15 mouse cellular contexts compared by ENCODE assay signal in the genomic region with DNA sequence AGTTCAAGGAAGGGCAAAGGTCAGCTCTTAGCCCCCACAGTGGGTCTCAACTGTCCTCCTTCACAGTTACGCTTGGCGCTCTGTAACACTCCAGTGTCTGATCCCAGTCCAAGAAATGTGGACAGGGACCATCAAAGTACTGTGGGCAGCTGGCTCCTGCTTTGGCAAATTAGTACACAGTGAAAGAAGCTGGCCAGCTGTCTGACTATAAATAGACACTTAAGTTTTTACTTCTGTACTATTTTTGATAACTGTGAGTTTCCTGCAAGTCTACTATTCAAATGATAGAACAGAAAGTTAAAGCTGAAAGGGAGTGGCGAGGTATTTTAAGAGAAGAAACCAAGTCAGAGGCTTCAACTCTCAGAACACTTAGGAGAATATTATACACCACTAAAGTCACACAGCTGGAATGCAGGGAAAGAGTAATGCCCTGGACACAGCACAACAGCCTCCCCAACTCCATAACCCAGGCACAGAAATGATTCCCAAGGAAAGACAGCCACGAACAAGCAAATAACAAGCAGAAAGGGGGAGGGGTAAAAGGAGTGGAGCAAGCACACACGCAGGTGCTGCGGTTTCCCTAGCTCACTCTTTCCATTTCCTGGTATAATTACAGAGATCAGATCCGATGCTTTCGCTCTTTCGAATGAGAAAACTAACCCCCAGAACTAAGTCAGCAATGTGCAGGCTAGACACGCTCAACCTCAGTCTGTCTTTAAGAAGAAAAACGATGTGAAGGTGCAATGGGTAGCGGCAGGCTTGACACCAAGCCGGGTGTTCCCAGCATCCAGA. TPM values are rescaled to one million over a fixed set of nuclear protein-coding genes. Genes with fewer than 3 reads are reported as not detected.
DNase-seq lines count a peak whose midpoint lies in the region; ATAC-seq and TF ChIP-seq lines count a peak whose summit lies in the region.
"Had no signal": no experiment of that assay in that cellular context is flagged by ENCODE, and none has a peak within 500 bp of the region (broad histone marks: within the 10 kb centered on the region; RNA-seq: fewer than 3 reads in every experiment).

No protein-coding gene starts in this region.

- TF ChIP-seq CTCF in lung, adult 2 months (IDR thresholded peaks at IDR 0.05; ENCODE audit: insufficient read depth, low read length), result no peak
- no peak for TF ChIP-seq CTCF in CH12.LX (conservative IDR thresholded peaks at IDR 0.05 in 1 of 2, IDR thresholded peaks at IDR 0.05 in 1 of 2; ENCODE audit: low read depth in 2 of 2, low read length in 2 of 2)

- ATAC-seq in kidney, embryonic 14.5 days (ENCODE audit: low FRiP score, low TSS enrichment), result no peak

- 68% methylated on average over 13 of the region's 13 CpGs for WGBS in lung, adult 2 months
- 74% methylated on average over 13 of the region's 13 CpGs for WGBS in kidney, embryonic 14.5 days

- dilution Hi-C loops in CH12.LX (cut with MboI; ENCODE audit: extremely low pct_ligation_motif_present, extremely low pct_unique_long_range_greater_than_20kb, low sequenced_read_pairs), result no loop called here

- no peaks in the 10 kb centered on the region for H3K27me3 ChIP-seq in CH12.LX (replicated peaks)
- H3K27me3 ChIP-seq in megakaryocyte, embryonic 14.5 days (replicated peaks), result no peaks in the 10 kb centered on the region
- no peaks in the 10 kb centered on the region for H3K27me3 ChIP-seq in kidney, embryonic 14.5 days (ENCODE audit: control insufficient read depth, insufficient read depth, low read length)
- H3K27me3 ChIP-seq: liver, embryonic 15.5 days; neural tube, embryonic 15.5 days had no signal

- H3K79me2 ChIP-seq in CH12.LX (replicated peaks; ENCODE audit: control insufficient read depth, extremely low read depth, insufficient read depth, poor library complexity, severe bottlenecking), result peaks cover 76% of the 10 kb centered on the region

- peak; percentile 42 for DNase-seq in lung, postnatal 36 days
- no peak for DNase-seq in lung, adult 2 months
- DNase-seq in CH12.LX (ENCODE audit: extremely low read depth), result peak; percentile 91
- peak; percentile 37 for DNase-seq in thymus, postnatal 25 days
- DNase-seq in right cerebral cortex, adult 2 months (ENCODE audit: low spot score in 2 of 2), result no peak
- DNase-seq: cerebellum, adult 2 months; heart, adult 2 months; heart, postnatal 14 days; kidney, postnatal 25 days; left cerebral cortex, postnatal 4 days had no signal

- TF ChIP-seq EP300 in CH12.LX (IDR thresholded peaks at IDR 0.05; ENCODE audit: low read length), result peak; percentile 90

- peaks cover 30 to 69% of the 10 kb centered on the region in 2 experiments for H3K36me3 ChIP-seq in CH12.LX (replicated peaks in 1 of 2; ENCODE audit: control insufficient read depth in 1 of 2, insufficient read depth in 1 of 2, low read length in 1 of 2)
- peaks cover 86% of the 10 kb centered on the region for H3K36me3 ChIP-seq in megakaryocyte, embryonic 14.5 days (replicated peaks; ENCODE audit: low read length)
- H3K36me3 ChIP-seq in kidney, embryonic 14.5 days (ENCODE audit: control insufficient read depth, insufficient read depth, low read length), result peaks cover 8% of the 10 kb centered on the region; the same call in 1 of the 2 replicates

- no peak overlapping the region for H3K4me3 ChIP-seq in lung, adult 2 months (replicated peaks; ENCODE audit: extremely low read depth, low read depth, low read length)
- H3K4me3 ChIP-seq in CH12.LX (replicated peaks in 1 of 3; ENCODE audit: low read depth in 2 of 3, low read length in 2 of 3, poor library complexity in 1 of 3), result peak overlapping the region in 2 of 3 experiments; percentile 26 to 43
- peak overlapping the region; percentile 50 for H3K4me3 ChIP-seq in megakaryocyte, embryonic 14.5 days (replicated peaks)
- H3K4me3 ChIP-seq in kidney, embryonic 14.5 days (ENCODE audit: low read length), result no peak overlapping the region
- H3K4me3 ChIP-seq: heart, adult 2 months; liver, embryonic 15.5 days; neural tube, embryonic 15.5 days had no signal

- no peaks in the 10 kb centered on the region for H3K9me3 ChIP-seq in CH12.LX (replicated peaks; ENCODE audit: low read length)
- H3K9me3 ChIP-seq in megakaryocyte, embryonic 14.5 days, result no peaks in the 10 kb centered on the region
- H3K9me3 ChIP-seq in kidney, embryonic 14.5 days (ENCODE audit: control insufficient read depth, low read length), result no peaks in the 10 kb centered on the region
- H3K9me3 ChIP-seq: G1E; liver, embryonic 15.5 days; neural tube, embryonic 15.5 days had no signal

- no peak for TF ChIP-seq POLR2A in lung, adult 2 months (IDR thresholded peaks at IDR 0.05; ENCODE audit: borderline replicate concordance, extremely low read depth, low read depth, low read length)
- no peak; the same call in 1 of the 2 replicates for TF ChIP-seq POLR2A in CH12.LX (IDR thresholded peaks at IDR 0.05; ENCODE audit: low read depth, low read length)

- TF ChIP-seq RAD21 in CH12.LX (IDR thresholded peaks at IDR 0.05; ENCODE audit: low read depth, low read length), result no peak; the same call in 1 of the 2 replicates

- peak overlapping the region; percentile 91 for H3K4me2 ChIP-seq in CH12.LX (ENCODE audit: insufficient read depth, low read depth, poor library complexity, severe bottlenecking)
- H3K4me2 ChIP-seq in kidney, embryonic 14.5 days (replicated peaks; ENCODE audit: low read depth, low read length), result no peak overlapping the region
- H3K4me2 ChIP-seq: liver, embryonic 15.5 days; neural tube, embryonic 15.5 days had no signal

- H3K4me1 ChIP-seq in lung, adult 2 months (ENCODE audit: control insufficient read depth, insufficient read depth, low read length), result peaks cover 4% of the 10 kb centered on the region; the same call in 1 of the 2 replicates
- H3K4me1 ChIP-seq in CH12.LX (ENCODE audit: control insufficient read depth in 1 of 2, insufficient read depth in 2 of 2), result peaks cover 28 to 93% of the 10 kb centered on the region in 2 experiments
- peaks cover 63% of the 10 kb centered on the region for H3K4me1 ChIP-seq in megakaryocyte, embryonic 14.5 days
- no peaks in the 10 kb centered on the region for H3K4me1 ChIP-seq in kidney, embryonic 14.5 days (ENCODE audit: control insufficient read depth, insufficient read depth, low read length)
- H3K4me1 ChIP-seq: liver, embryonic 15.5 days; neural tube, embryonic 15.5 days had no signal

- in situ Hi-C loops in CH12.LX (cut with MboI; ENCODE audit: low pct_ligation_motif_present, low pct_unique_long_range_greater_than_20kb, low sequenced_read_pairs), result no loop called here

- H3K27ac ChIP-seq in CH12.LX (ENCODE audit: insufficient read depth, low read depth), result peak overlapping the region; percentile 97
- H3K27ac ChIP-seq in kidney, embryonic 14.5 days (ENCODE audit: low read depth, low read length), result no peak overlapping the region
- H3K27ac ChIP-seq: heart, adult 2 months; liver, embryonic 15.5 days; neural tube, embryonic 15.5 days had no signal

- peak overlapping the region; percentile 40 for H3K9ac ChIP-seq in CH12.LX (ENCODE audit: insufficient read depth, low read depth)
- H3K9ac ChIP-seq in kidney, embryonic 14.5 days (ENCODE audit: low read depth, low read length), result no peak overlapping the region
- H3K9ac ChIP-seq: liver, embryonic 15.5 days; neural tube, embryonic 15.5 days had no signal

TF ChIP-seq in CH12.LX, 34 proteins besides CTCF, POLR2A, EP300 and RAD21 (continues in another document):
- TF ChIP-seq MEF2A (IDR thresholded peaks at IDR 0.05; ENCODE audit: borderline replicate concordance, low read depth, low read length), result peak; percentile 99
- no peak for TF ChIP-seq ZC3H11A (IDR thresholded peaks at IDR 0.05; ENCODE audit: low read depth, low read length)
- TF ChIP-seq MAFK (IDR thresholded peaks at IDR 0.05; ENCODE audit: insufficient replicate concordance, low read length), result peak; percentile 76; the same call in 1 of the 2 replicates
- no peak for TF ChIP-seq POLR2AphosphoS2 (IDR thresholded peaks at IDR 0.05; ENCODE audit: low read depth, low read length)
- no peak for TF ChIP-seq KAT2A (IDR thresholded peaks at IDR 0.05; ENCODE audit: insufficient replicate concordance, low read length)
- peak; percentile 30; the same call in 1 of the 2 replicates for TF ChIP-seq NELFE (IDR thresholded peaks at IDR 0.05; ENCODE audit: low read depth, low read length)
- no peak for TF ChIP-seq ZKSCAN1 (IDR thresholded peaks at IDR 0.05; ENCODE audit: borderline replicate concordance, low read depth, low read length)
- TF ChIP-seq MAZ (IDR thresholded peaks at IDR 0.05; ENCODE audit: low read depth, low read length), result peak; percentile 57; the same call in 1 of the 2 replicates
- peak; percentile 89 for TF ChIP-seq JUN (IDR thresholded peaks at IDR 0.05; ENCODE audit: insufficient read depth, low read depth, low read length)
- TF ChIP-seq BHLHE40 (IDR thresholded peaks at IDR 0.05; ENCODE audit: low read depth, low read length), result peak; percentile 97
- no peak for TF ChIP-seq USF2 (conservative IDR thresholded peaks at IDR 0.05; ENCODE audit: low read depth, low read length)
- TF ChIP-seq IRF4 (IDR thresholded peaks at IDR 0.05; ENCODE audit: low read depth, low read length), result peak; percentile 80
- no peak for TF ChIP-seq UBTF (IDR thresholded peaks at IDR 0.05; ENCODE audit: low read depth, low read length)
- no peak for TF ChIP-seq GABPA (IDR thresholded peaks at IDR 0.05; ENCODE audit: insufficient replicate concordance, low read depth, low read length)
- TF ChIP-seq MXI1 (IDR thresholded peaks at IDR 0.05; ENCODE audit: low read depth, low read length), result no peak
- no peak for TF ChIP-seq E2F4 (IDR thresholded peaks at IDR 0.05; ENCODE audit: insufficient replicate concordance, low read depth, low read length)
- TF ChIP-seq TCF12 (IDR thresholded peaks at IDR 0.05; ENCODE audit: low read depth, low read length), result peak; percentile 92
- TF ChIP-seq CHD2 (IDR thresholded peaks at IDR 0.05; ENCODE audit: low read length), result peak; percentile 88
- peak; percentile 84 for TF ChIP-seq MYC (IDR thresholded peaks at IDR 0.05; ENCODE audit: low read depth, low read length)

RNA-seq across cellular contexts. Expression of gene Fam3c, which starts 25.7 kb away (rescaled TPM):
- polyA plus RNA-seq in lung, adult 2 months (2012; rRNA removed), result 5.1 and 9.1 TPM in 2 replicates
- total RNA-seq in CH12.LX (2012; rRNA removed) (95.9 and 121 TPM in 2 replicates), CH12.LX (2014; rRNA removed) (61.9 and 68.4 TPM in 2 replicates)
- 155 and 169 TPM in 2 replicates for polyA plus RNA-seq in CH12.LX (2012; ENCODE audit: insufficient read length, low read depth)
- polyA plus RNA-seq in megakaryocyte, embryonic 14.5 days (2012; ENCODE audit: insufficient read depth, low replicate concordance), result 5.6 and 13.5 TPM in 2 replicates
- 44.7 and 61.8 TPM in 2 replicates for polyA plus RNA-seq in kidney, embryonic 14.5 days (2014; fragmentation: Nextera tagmentation; extraction: Ambion mirVana)

RNA-seq across cellular contexts. Expression of gene Wnt16, which starts 42.3 kb away (rescaled TPM):
- polyA plus RNA-seq in lung, adult 2 months (2012; rRNA removed), result 0.19 and 0.54 TPM in 2 replicates
- total RNA-seq in CH12.LX (2012; rRNA removed) (47.4 and 71.1 TPM in 2 replicates), CH12.LX (2014; rRNA removed) (10.9 and 11.2 TPM in 2 replicates)
- 14.4 and 15.9 TPM in 2 replicates for polyA plus RNA-seq in CH12.LX (2012; ENCODE audit: insufficient read length, low read depth)
- 0.20 TPM in 1 of 2 replicates, not detected in the other for polyA plus RNA-seq in megakaryocyte, embryonic 14.5 days (2012; ENCODE audit: insufficient read depth, low replicate concordance)
- polyA plus RNA-seq in kidney, embryonic 14.5 days (2014; fragmentation: Nextera tagmentation; extraction: Ambion mirVana), result 1.0 and 1.2 TPM in 2 replicates
- total RNA-seq: G1E had no signal
- polyA plus RNA-seq: G1E; liver, embryonic 15.5 days had no signal

Comparison
In these comparisons a context has a peak if more than half of its experiments do, and no peak if none do; other contexts are left out.
1. DNase-seq: peak in lung, postnatal 36 days (single experiment), CH12.LX (single experiment) and thymus, postnatal 25 days (single experiment); none in lung, adult 2 months (single experiment) and right cerebral cortex, adult 2 months (0 of 2).
2. H3K4me3 ChIP-seq: peak in CH12.LX (2 of 3) and megakaryocyte, embryonic 14.5 days (single experiment); none in lung, adult 2 months (single experiment) and kidney, embryonic 14.5 days (single experiment).